In the genomic region with DNA sequence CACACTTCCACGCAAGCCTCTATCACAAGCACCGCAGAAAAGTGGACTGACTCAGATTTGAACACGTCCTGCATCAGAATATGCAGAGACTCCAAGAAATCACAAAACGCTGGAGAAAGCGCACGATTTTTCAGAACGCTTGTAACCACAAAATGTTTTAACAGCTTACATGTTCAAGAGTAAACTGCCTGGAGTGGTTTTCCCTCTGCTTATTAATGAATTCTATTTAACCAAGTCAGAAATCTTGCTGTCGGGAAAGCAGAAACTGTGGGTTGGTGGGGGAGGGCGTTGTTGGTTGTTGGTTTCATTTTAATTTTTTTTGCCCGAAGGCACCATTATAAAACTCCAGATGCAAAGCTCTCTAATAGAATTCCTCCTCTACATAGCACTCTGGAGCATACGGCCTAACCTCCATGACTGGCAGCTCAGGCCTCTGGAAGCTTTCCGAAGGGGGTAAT, we compare ENCODE assay signal across 9 mouse cellular contexts.
DNase-seq lines count a peak whose midpoint lies in the region; ATAC-seq and TF ChIP-seq lines count a peak whose summit lies in the region.
"Had no signal": no experiment of that assay in that cellular context is flagged by ENCODE, and none has a peak within 500 bp of the region (broad histone marks: within the 10 kb centered on the region; RNA-seq: fewer than 3 reads in every experiment).

No protein-coding gene starts in this region.

- H3K36me3 ChIP-seq in heart, embryonic 11.5 days (ENCODE audit: control insufficient read depth, insufficient read depth, low read length) = no peaks in the 10 kb centered on the region
- H3K36me3 ChIP-seq in lung, embryonic 16.5 days (ENCODE audit: control insufficient read depth, insufficient read depth, low read length) = no peaks in the 10 kb centered on the region
- H3K36me3 ChIP-seq in hindbrain, embryonic 14.5 days (replicated peaks; ENCODE audit: control insufficient read depth, insufficient read depth) = no peaks in the 10 kb centered on the region
- H3K36me3 ChIP-seq in neural tube, embryonic 12.5 days = no peaks in the 10 kb centered on the region

- no peak for TF ChIP-seq CTCF in cerebellum, adult 2 months (IDR thresholded peaks at IDR 0.05; ENCODE audit: borderline replicate concordance, insufficient read depth, low read depth, low read length)

- intact Hi-C loops in heart, postnatal 10 days (cut with DNase I) = no loop called here

- peak overlapping the region; percentile 39; the same call in 1 of the 2 replicates for H3K9ac ChIP-seq in heart, embryonic 11.5 days (ENCODE audit: low read depth, low read length)
- no peak overlapping the region for H3K9ac ChIP-seq in lung, embryonic 16.5 days (ENCODE audit: low read length)
- 0 out of 2 replicates have a peak overlapping the region, but pooled peaks have one; percentile 3 for H3K9ac ChIP-seq in hindbrain, embryonic 14.5 days
- H3K9ac ChIP-seq in neural tube, embryonic 12.5 days = no peak overlapping the region

- H3K4me3 ChIP-seq in heart, embryonic 11.5 days (ENCODE audit: low read depth, low read length) = no peak overlapping the region
- no peak overlapping the region for H3K4me3 ChIP-seq in lung, embryonic 16.5 days (ENCODE audit: low read length)
- no peak overlapping the region for H3K4me3 ChIP-seq in hindbrain, embryonic 14.5 days (replicated peaks; ENCODE audit: low read length)
- H3K4me3 ChIP-seq in neural tube, embryonic 12.5 days = no peak overlapping the region
- H3K4me3 ChIP-seq in cerebellum, adult 2 months (replicated peaks; ENCODE audit: insufficient read depth, low read depth, low read length) = no peak overlapping the region

- ATAC-seq in heart, embryonic 11.5 days (replicated peaks; ENCODE audit: insufficient number of reproducible peaks, low FRiP score, low TSS enrichment) = no peak
- no peak for ATAC-seq in lung, embryonic 16.5 days (ENCODE audit: low read depth)
- no peak for ATAC-seq in hindbrain, embryonic 14.5 days (ENCODE audit: low FRiP score)
- ATAC-seq in neural tube, embryonic 12.5 days (ENCODE audit: low FRiP score, low read depth) = no peak; the same call in 1 of the 2 replicates

- WGBS in heart, embryonic 11.5 days (ENCODE audit: insufficient replicate concordance) = 78% methylated on average over 12 of the region's 12 CpGs
- 56% methylated on average over 12 of the region's 12 CpGs for WGBS in lung, embryonic 16.5 days
- 58% methylated on average over 12 of the region's 12 CpGs for WGBS in hindbrain, embryonic 14.5 days
- 78% methylated on average over 12 of the region's 12 CpGs for WGBS in neural tube, embryonic 12.5 days
- 85% methylated on average over 12 of the region's 12 CpGs for WGBS in cerebellum, adult 2 months

- H3K9me3 ChIP-seq in heart, embryonic 11.5 days (replicated peaks; ENCODE audit: control insufficient read depth, low read length) = no peaks in the 10 kb centered on the region
- H3K9me3 ChIP-seq in lung, embryonic 16.5 days (ENCODE audit: control insufficient read depth, low read length) = no peaks in the 10 kb centered on the region
- H3K9me3 ChIP-seq in hindbrain, embryonic 14.5 days (ENCODE audit: control insufficient read depth, low read length) = no peaks in the 10 kb centered on the region
- H3K9me3 ChIP-seq in neural tube, embryonic 12.5 days = no peaks in the 10 kb centered on the region

- H3K27me3 ChIP-seq in heart, embryonic 11.5 days (ENCODE audit: control insufficient read depth, insufficient read depth, low read length) = no peaks in the 10 kb centered on the region
- no peaks in the 10 kb centered on the region for H3K27me3 ChIP-seq in lung, embryonic 16.5 days (ENCODE audit: control insufficient read depth, insufficient read depth, low read depth, low read length)
- H3K27me3 ChIP-seq in hindbrain, embryonic 14.5 days (ENCODE audit: control insufficient read depth, insufficient read depth, low read length) = no peaks in the 10 kb centered on the region
- H3K27me3 ChIP-seq in neural tube, embryonic 12.5 days (replicated peaks) = no peaks in the 10 kb centered on the region
- H3K27me3 ChIP-seq in cerebellum, adult 2 months (ENCODE audit: control insufficient read depth, insufficient read depth, low read length) = no peaks in the 10 kb centered on the region

- no peak overlapping the region for H3K4me2 ChIP-seq in heart, embryonic 11.5 days
- H3K4me2 ChIP-seq in lung, embryonic 16.5 days (ENCODE audit: low read depth, low read length) = peak overlapping the region; percentile 13; the same call in 1 of the 2 replicates
- H3K4me2 ChIP-seq in hindbrain, embryonic 14.5 days (replicated peaks) = no peak overlapping the region
- no peak overlapping the region for H3K4me2 ChIP-seq in neural tube, embryonic 12.5 days (replicated peaks)

- DNase-seq in heart, postnatal 10 days = no peak
- no peak for DNase-seq in lung, postnatal 4 days
- DNase-seq in hindbrain, embryonic 14.5 days (ENCODE audit: low spot score) = no peak
- no peak for DNase-seq in adrenal gland, postnatal 10 days
- no peak for DNase-seq in cerebellum, adult 2 months

- peak overlapping the region; percentile 88 for H3K27ac ChIP-seq in heart, embryonic 11.5 days (ENCODE audit: low read depth, low read length)
- H3K27ac ChIP-seq in lung, embryonic 16.5 days (ENCODE audit: low read length) = peak overlapping the region; percentile 81
- peak overlapping the region; percentile 83 for H3K27ac ChIP-seq in hindbrain, embryonic 14.5 days
- peak overlapping the region; percentile 57; the same call in 1 of the 2 replicates for H3K27ac ChIP-seq in neural tube, embryonic 12.5 days
- H3K27ac ChIP-seq in cerebellum, adult 2 months (ENCODE audit: insufficient read depth, low read length) = no peak overlapping the region
- H3K27ac ChIP-seq: macrophage had no signal

- no peak for TF ChIP-seq POLR2A in cerebellum, adult 2 months (IDR thresholded peaks at IDR 0.05; ENCODE audit: borderline replicate concordance, insufficient read depth, low read length)

- peaks cover 29% of the 10 kb centered on the region for H3K4me1 ChIP-seq in heart, embryonic 11.5 days (ENCODE audit: control insufficient read depth, insufficient read depth, low read length)
- H3K4me1 ChIP-seq in lung, embryonic 16.5 days (replicated peaks; ENCODE audit: control insufficient read depth, insufficient read depth, low read length) = peaks cover 19% of the 10 kb centered on the region
- H3K4me1 ChIP-seq in hindbrain, embryonic 14.5 days (replicated peaks; ENCODE audit: control insufficient read depth, insufficient read depth, low read length) = peaks cover 19% of the 10 kb centered on the region
- H3K4me1 ChIP-seq in neural tube, embryonic 12.5 days = peaks cover 11% of the 10 kb centered on the region
- peaks cover 6% of the 10 kb centered on the region; the same call in 1 of the 2 replicates for H3K4me1 ChIP-seq in cerebellum, adult 2 months (ENCODE audit: control insufficient read depth, insufficient read depth, low read length)

Comparison
In these comparisons a context has a peak if more than half of its experiments do, and no peak if none do; other contexts are left out.
1. H3K9ac ChIP-seq: peak in heart, embryonic 11.5 days (single experiment) and hindbrain, embryonic 14.5 days (single experiment); none in lung, embryonic 16.5 days (single experiment) and neural tube, embryonic 12.5 days (single experiment).